Mouse (Mus musculus) frontal cortex, postnatal 36 days (tissue): ENCODE measurements around the gene Cpped1.
A peak's percentile ranks its signal among the peaks of the same experiment; 100 is the strongest.

Experiments used
- DNase-seq, 2 experiments: peaks; one replicate each; pipeline ENCODE4 v3.0.0; 2022; ENCODE audit warnings: low spot score in 2 of 2

Gene Cpped1

DNA sequence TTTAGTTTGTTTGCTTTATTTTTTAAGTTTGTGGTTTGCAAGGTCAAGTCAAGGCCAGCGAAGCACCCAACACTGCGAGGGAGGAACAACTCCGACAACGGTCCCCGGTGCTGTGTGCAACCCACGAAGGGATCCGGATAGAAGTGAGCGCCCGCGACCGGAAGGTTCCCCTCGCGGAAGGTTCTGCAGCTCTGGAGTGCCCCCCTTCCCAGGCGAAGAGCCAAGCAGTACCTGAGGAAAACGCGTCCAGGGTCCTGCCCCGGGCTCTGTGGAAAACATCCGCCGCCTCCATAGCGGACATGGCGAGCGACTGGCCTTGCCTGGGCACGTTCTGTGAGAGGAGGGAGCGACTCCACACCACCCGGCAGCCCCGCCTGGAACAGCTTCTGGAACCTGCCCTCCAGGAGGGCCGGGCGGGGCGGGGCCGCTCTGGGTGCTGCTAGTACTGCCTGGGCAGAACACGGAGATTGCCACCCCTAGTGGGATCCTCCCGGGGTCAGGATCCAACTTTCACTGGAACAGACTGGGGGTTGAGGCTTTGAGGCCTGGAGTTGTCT is at the start of gene Cpped1:
Gene Cpped1 (minus strand): TSS at position 411 of the 557 bp plus-strand sequence.
- peak; percentile 91 for DNase-seq

DNA sequence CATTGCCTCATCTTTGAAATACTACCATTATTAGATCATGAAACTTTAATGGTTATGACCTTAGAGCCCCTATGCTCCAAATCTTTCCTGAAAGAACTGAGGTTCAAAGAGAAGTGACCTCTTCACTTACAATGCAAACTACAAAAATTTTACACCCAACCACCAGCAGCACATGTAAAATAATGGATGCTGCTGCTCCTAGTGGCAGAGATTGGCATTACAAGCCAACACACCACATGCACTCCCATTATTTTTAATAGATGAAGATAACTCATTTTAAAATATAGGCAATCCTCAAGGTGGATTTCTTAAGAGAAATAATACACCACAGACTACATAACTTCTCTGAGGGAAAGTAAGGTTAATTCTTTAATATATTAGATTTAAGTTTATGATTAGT is 31.2 kb upstream of the Cpped1 start:
- peak in 1 of 2 experiments; percentile 58 for DNase-seq

DNA sequence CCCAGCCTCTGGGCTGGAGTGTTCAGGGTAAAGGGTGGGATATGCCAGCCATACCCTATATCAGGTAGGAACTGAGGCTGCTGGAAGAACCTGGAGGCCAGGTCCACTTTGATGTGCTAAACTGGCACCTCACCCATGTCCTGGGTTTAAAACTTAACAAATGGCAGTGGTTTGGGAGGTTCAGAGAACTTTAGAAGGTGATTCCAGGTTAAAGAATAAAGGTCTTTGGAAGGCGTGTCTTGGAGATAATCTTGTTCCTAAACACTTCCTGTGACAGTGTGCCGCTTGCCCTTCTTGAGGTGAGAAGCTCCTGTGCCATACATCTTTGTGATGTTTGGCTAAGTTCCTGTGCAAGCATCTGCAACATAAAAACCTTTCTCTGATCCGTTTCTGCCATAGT is 1.6 kb upstream of the Cpped1 start:
- no peak for DNase-seq

GRCm38 (mm10) chr16:11909817-11910216 is 572 bp upstream of the Cpped1 start:
- no peak for DNase-seq

DNA sequence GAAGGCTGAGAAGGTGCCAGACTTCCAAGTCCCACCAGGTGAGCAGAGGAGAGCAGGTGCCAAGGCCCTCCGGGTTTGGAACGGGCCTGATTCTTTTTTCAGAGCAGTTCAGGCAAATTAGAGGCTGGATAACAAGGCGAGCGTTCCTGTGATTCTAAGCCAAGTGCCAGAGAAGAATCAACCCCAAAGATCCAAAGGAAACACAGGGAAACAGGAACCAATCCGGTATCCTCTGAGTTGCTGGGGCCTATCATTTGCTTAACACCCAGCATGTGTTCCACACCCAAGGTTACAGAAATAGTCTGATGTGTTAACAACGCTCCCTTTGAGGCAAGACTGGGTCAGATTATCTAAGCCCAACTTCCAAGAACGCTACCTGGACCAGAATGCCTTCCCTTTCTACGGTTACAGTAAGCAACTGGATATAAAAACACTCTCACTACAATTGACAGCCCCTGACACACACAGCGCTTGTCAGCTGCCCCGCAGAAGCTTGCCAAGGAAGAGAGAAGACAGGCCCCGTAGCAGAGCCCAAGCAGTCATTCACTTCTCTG is 707 bp downstream of the Cpped1 start:
- DNase-seq: peak in 1 of 2 experiments; percentile 52

DNA sequence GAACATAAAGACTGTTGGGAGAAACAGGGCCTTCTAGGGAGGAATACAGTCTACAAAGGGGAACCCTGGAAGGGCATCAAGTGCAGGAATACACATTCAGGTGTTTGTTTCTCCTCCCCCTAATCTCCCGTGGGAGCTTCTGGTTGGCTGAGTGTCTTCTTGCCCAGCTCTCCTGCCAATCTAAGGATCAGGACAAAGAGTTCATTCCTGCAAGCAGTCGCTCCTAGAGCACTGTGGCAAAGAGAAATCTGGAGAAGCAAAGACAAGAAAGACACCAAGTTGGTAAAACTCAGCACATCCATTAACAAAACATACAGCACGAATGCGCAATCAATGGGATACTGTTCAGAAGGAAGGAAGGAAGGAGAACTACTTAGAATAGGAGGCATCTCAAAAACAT is 1.4 kb downstream of the Cpped1 start:
- DNase-seq: no peak

DNA sequence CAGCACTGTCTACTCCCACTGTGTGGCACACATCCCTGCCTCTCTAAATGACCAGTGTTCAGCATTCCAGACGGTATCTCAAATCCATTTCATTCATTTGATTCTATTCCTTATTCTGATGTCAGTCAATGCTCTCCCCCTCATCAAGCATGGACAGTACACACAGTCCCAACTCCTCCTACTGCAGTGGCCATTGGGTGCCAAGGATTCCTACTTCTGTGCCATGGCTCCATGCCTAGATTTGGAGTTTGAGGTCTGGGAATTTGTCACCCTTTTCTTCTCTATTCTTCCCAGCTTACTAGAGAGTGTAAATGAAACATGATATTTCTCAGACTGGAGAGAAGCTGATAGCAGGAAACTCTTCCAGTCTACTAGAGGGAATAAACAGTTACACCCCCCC is 2.3 kb downstream of the Cpped1 start:
- DNase-seq: no peak

- DNase-seq: no peak
These were observed 4.0 kb downstream of the Cpped1 start for GRCm38 (mm10) chr16:11905216-11905615.

- DNase-seq: no peak
These were observed 7.2 kb downstream of the Cpped1 start for GRCm38 (mm10) chr16:11902007-11902406.

GRCm38 (mm10) chr16:11900341-11900740 is 8.9 kb downstream of the Cpped1 start:
- DNase-seq: no peak

- DNase-seq: no peak
These were observed 12.8 kb downstream of the Cpped1 start for GRCm38 (mm10) chr16:11896411-11896810.

DNA sequence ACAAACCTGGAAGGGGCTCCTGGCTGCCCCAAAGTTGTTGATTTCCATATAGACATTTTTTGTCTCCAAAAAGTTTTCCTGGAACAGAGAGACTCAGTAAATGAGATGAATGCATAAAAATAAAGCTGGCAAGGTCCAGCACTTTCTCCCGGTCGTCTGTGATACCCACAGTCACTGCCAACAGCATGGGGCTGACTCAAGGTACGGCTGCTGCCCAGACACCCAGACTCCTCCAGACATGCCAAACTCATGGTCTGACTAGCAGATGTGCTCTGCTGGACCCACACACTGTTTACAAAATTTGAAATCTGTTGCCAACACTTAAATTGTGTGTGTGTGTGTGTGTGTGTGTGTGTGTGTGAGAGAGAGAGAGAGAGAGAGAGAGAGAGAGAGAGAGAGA is 14.4 kb downstream of the Cpped1 start:
- peak in 1 of 2 experiments; percentile 10 for DNase-seq

DNA sequence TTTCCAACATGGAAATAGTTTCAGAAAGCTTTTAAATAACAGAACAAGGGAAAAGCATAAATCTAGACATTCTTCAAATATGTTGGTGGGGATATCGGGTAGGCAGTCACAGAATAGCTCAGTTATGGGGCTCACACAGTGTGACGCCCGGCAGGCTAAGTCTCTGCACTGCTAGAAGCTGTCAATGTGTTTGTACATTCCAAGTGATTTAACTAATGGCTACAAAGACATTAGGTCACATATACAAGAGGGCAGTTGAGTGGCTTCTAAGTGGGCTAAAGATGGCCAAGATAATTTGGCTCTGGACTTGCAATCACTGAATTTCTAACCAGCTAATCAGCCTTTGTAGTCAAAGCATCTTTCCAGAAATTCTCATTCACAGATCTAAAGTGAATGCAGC is 19.1 kb downstream of the Cpped1 start:
- DNase-seq: no peak

- DNase-seq: no peak
These were observed 19.5 kb downstream of the Cpped1 start for GRCm38 (mm10) chr16:11889741-11890140.

- DNase-seq: peak; percentile 14 to 33
These were observed 27.4 kb downstream of the Cpped1 start for GRCm38 (mm10) chr16:11881795-11882194.

DNA sequence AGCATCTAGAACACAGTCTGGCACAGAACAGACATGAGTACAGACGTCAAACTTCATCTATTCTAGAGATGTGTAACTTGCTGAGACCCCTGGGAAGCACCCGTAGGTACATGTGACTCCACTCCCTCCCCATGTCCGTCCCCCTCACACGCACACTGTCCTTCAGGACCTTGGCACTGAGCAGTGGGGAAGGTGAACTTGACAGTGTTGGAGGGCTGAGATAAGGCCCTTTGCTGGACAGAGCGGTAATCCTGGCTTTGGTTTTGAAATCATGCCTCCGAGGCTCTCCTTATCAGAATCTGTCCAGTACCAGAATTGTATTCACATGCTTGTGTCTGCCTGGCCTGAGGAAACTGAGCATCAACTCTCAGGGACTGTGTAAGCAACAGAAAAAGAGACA is 28.8 kb downstream of the Cpped1 start:
- DNase-seq: no peak

GRCm38 (mm10) chr16:11879196-11879595 is 30.0 kb downstream of the Cpped1 start:
- no peak for DNase-seq

DNA sequence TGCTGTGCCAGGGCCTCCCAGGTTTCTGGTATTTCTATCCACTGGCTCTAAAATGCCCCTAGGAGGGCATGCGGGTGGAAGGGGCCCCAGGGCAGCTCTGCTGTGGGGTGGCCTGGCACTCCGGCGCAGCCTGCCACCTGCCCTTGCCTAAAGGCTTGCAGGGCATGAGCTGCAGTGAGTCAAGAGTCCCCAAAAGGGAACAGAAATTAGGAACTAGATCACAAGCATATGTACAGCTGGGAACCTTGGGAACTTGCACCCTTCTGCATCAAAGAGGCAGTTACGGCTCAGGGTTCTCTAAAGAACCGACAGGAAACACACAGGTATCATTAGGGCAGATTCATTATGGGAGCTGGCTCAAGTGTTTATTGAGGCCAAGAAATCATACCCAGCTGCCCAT is 34.0 kb downstream of the Cpped1 start:
- no peak for DNase-seq

GRCm38 (mm10) chr16:11873292-11873691 is 36.0 kb downstream of the Cpped1 start:
- DNase-seq: no peak

- DNase-seq: no peak
These were observed 40.8 kb downstream of the Cpped1 start for GRCm38 (mm10) chr16:11868486-11868885.

DNA sequence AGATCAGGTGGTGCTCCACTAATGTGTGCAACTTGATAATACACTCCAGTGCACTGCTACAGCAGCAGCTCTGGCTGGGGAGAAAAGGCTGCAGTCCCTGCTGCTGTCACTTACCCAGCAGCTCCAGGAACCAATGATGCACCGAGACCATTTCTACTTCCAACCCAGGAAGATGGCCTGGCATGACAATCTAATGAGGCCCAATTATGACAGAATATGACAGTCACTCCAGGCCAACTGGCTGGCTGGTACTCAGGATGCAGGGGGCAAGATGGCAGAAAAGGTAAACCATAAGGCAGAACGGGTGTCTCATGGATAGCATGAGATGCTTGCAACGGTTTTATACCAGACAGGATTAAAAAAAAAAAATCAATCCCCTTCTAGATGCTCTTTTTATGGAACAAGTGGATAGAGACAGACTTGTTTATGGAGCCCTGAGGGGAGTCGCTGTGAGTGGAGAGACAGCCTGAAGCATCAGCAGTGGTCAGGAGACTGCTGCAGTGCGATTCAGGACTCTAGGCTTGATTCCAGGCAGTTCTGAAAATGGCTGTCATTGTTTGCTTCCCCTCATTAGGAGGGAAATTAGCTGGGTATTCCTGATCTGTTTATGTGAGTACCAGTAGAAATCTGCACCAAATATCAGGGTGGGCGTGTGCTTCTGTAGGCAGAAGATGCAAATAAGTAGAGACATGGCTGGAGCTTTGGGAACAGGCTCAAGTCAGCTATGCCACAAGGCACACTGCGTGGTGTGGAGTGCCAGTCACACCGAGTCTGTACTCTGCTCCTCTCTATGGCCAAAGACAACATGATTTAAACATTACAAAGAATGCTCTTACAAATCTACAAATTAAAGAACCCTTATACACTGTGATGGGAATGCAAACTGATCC is 56.3 kb downstream of the Cpped1 start:
- DNase-seq: peak; percentile 3 to 21

DNA sequence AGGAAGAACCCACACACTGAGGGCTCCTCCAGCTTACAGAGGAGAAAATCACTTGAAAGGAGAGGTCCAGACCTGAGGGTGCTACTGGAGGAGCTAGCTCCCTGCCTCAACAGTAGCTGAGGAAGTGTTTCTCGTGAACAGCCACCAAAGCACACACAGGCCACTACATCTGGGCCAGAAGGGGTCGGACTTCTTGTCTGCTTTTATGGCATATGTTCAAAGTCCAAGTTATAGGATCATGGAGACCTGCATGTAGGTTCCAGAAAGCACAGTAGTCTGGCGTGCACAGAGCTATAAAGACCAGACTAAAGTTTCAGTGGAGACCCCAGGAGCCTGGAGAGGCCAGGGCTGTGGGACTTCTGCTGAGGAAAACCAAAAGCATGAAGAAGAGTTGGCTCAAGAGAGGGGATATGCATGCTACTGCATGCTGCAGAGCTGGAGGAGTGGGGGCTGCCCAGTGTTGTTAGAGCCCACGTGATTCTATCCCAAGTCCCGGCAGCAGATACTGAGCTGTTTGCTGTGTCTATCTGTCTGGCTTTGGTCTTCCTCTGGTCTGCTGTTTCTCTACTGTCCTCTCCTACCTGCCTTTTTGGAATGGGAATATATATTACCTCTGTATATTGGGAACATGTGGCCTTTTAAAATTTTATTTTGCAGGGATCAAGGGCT is 60.1 kb downstream of the Cpped1 start:
- DNase-seq: no peak
